In genomic region chr4:80369057-80369456, GRCm38 (mm10) we compare ENCODE assay signal across 16 mouse cellular contexts.
"Had no signal": no experiment of that assay in that cellular context is flagged by ENCODE, and none has a peak within 500 bp of the region (broad histone marks: within the 10 kb centered on the region; RNA-seq: fewer than 3 reads in every experiment).

No protein-coding gene starts in this region.

- H3K4me3 ChIP-seq: neural tube, embryonic 12.5 days; neural tube, embryonic 13.5 days; neural tube, embryonic 15.5 days; stomach, embryonic 15.5 days had no signal

- H3K27ac ChIP-seq: neural tube, embryonic 12.5 days; neural tube, embryonic 13.5 days; neural tube, embryonic 15.5 days; stomach, embryonic 15.5 days; stomach, postnatal 0 days had no signal

- H3K9me3 ChIP-seq: neural tube, embryonic 12.5 days; neural tube, embryonic 13.5 days; neural tube, embryonic 15.5 days; stomach, embryonic 15.5 days had no signal

- H3K4me1 ChIP-seq: neural tube, embryonic 12.5 days; neural tube, embryonic 13.5 days; neural tube, embryonic 15.5 days; stomach, embryonic 15.5 days had no signal

- DNase-seq: right cerebral cortex, adult 18-20 months; right cerebral cortex, postnatal 14 days; right cerebral cortex, postnatal 25 days; right cerebral cortex, postnatal 4 days; spleen, adult 18-20 months; thymus, adult 18-20 months; thymus, adult 2 months; thymus, postnatal 14 days; thymus, postnatal 25 days; thymus, postnatal 36 days; thymus, postnatal 4 days had no signal

- H3K4me2 ChIP-seq: neural tube, embryonic 12.5 days; neural tube, embryonic 13.5 days; neural tube, embryonic 15.5 days; stomach, embryonic 15.5 days had no signal

- H3K36me3 ChIP-seq: neural tube, embryonic 12.5 days; neural tube, embryonic 13.5 days; neural tube, embryonic 15.5 days; stomach, embryonic 15.5 days had no signal

- H3K27me3 ChIP-seq: neural tube, embryonic 12.5 days; neural tube, embryonic 13.5 days; neural tube, embryonic 15.5 days; stomach, embryonic 15.5 days had no signal

- H3K9ac ChIP-seq: neural tube, embryonic 12.5 days; neural tube, embryonic 13.5 days; neural tube, embryonic 15.5 days; stomach, embryonic 15.5 days had no signal
